Mouse (Mus musculus) telencephalon, adult 2 months (tissue): ENCODE results near the gene Traf7.
A peak's percentile ranks its signal among the peaks of the same experiment; 100 is the strongest.

ENCODE experiments used
- DNase-seq: peaks from one replicate; pipeline ENCODE4 v3.0.0-alpha.2; 2011; ENCODE audit warnings: low read depth, low spot score

The Traf7 gene

DNA sequence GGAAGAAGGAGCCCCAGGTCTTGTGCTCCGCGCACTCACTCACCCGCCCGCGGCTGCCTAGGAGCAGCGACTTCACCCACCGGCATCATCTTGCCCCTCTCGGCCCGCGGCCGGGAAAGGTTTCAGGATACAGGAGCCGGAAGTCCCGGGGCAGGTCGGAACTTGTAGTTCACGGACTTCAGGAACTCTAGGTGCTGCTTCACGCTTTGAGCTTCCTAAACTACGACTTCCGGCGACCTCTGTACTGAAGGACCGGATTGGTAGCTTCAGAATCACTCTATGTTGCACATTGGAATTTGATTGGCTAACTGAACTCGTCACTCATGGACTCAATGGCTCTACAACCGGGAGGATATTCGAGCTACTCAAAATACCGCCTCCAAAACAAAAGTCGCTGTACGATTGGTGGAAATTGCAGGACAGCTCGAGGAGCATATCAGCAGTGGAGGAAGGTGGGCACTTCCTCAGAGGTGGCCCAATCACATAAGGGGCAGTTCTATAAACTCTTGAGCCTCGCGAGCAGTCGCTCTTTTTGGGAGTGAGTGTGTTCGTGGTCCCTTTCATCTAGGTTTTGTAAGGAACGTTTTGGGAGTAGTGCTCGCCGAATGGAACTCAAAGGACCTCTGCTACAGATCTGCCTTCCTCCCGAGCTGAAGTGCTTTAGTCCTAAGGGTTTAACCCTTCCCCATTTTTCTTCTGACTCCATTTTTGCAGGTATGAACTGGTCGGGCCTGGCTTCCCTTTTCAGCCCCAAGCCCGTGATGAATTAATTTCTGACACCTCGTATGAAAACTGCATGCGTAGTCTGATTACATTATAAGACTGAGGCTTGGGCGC, at the start of gene Traf7:
Gene Traf7, minus strand, starts transcription at position 216 of the 837 bp plus-strand sequence.
- DNase-seq = peak; percentile 100

DNA sequence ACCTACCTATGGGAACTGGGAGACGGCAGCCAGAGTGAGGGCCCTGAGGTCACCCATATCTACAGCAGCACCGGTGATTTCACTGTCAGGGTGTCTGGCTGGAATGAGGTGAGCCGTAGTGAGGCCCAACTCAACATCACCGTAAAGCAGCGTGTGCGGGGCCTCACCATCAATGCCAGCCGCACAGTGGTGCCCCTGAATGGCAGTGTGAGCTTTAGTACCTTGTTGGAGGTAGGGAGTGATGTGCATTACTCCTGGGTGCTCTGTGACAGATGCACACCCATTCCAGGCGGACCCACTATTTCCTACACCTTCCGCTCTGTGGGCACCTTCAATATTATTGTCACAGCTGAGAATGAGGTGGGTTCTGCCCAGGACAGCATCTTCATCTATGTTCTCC, 46.1 kb upstream of the Traf7 start:
- no peak for DNase-seq

DNA sequence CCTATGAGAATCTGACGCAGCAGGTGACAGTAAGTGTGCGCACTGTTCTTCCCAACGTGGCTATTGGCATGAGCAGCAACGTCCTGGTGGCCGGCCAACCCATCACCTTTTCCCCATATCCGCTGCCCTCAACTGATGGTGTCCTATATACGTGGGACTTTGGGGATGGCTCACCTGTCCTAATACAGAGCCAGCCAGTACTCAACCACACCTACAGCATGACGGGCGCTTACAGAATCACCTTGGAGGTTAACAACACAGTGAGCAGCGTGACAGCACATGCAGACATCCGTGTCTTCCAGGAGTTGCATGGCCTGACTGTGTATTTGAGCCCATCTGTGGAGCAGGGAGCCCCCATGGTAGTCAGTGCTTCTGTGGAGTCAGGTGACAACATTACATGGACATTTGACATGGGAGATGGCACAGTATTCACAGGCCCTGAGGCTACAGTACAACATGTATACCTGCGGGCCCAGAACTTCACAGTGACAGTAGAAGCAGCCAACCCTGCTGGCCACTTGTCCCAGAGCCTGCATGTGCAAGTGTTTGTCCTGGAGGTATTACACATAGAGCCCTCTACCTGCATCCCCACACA, 45.0 kb upstream of the Traf7 start:
- DNase-seq = no peak

DNA sequence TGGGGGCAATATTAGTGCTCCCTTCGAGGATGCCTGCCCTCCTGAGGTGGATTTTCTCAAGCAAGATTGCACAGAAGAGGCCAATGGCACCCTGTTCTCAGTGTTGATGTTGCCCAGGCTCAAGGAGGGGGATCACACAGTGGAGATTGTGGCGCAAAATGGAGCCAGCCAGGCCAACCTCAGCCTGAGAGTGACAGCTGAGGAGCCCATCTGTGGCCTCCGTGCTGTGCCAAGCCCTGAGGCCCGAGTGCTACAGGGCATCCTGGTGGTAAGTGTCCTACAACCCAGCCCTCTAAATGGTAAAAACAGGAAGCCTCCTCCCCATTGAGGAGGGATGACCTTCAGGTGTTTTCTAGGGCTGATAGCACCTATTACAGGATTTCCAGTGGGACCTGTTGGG, 42.1 kb upstream of the Traf7 start:
- no peak for DNase-seq

DNA sequence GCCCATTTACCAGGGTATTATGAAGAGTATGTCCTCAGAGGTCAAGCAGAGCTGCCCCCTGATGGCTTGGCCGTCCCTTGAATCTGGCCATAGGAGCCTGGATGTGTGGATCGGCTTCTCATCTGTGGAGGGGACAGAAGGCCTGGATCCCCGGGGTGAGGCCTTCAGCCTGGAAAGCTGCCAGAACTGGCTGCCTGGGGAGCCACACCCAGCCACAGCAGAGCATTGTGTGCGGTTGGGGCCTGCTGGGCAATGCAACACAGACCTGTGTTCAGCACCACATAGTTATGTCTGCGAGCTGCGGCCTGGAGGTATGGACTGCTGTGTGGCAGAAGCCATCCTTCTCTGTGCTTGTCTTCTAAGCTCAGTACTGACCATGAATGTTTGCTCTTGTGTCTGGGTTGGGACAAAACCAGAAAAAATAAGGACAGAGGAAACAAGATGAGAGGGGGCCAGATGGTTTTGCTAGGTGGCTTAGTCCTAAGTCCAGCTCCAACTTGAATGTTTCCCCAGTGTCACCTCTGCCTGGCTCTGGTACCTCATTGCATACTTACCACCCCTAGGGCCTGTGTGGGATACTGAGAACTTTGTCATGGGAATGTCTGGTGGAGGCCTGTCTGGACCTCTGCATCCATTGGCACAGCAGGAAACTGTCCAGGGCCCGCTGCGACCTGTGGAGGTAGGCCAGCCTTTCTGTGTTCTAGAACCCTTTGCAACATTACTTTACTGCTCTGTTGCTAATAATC, 39.5 kb upstream of the Traf7 start:
- no peak for DNase-seq

DNA sequence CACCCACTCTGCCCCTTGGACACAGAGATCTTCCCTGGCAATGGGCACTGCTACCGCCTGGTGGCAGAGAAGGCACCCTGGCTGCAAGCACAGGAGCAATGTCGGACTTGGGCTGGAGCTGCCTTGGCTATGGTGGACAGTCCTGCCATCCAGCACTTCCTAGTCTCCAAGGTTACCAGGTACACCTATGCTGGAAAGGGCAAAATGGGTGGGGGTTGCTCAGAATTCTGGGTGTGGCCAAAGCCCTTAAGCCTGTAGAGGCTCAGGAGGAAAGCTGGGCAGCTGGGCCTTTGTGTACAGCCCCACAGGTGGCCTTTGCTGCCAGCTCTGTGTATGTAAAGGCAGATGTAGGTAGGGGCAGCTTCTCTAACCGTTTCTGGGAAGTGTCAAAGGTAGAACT, 38.1 kb upstream of the Traf7 start:
- DNase-seq = no peak

DNA sequence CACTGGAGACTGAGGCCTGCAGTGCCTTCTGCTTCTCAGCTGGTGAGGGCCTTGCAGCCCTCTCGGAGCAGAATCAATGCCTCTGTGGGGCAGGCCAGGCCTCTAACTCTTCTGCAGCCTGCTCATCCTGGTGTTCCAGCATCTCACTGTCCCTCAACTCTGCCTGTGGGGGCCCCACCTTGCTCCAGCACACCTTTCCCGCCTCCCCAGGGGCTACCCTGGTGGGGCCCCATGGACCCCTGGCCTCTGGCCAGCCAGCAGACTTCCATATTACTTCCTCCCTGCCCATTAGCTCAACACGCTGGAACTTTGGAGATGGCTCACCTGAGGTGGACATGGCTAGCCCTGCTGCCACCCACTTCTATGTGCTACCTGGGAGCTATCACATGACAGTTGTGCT, 37.4 kb upstream of the Traf7 start:
- no peak for DNase-seq

DNA sequence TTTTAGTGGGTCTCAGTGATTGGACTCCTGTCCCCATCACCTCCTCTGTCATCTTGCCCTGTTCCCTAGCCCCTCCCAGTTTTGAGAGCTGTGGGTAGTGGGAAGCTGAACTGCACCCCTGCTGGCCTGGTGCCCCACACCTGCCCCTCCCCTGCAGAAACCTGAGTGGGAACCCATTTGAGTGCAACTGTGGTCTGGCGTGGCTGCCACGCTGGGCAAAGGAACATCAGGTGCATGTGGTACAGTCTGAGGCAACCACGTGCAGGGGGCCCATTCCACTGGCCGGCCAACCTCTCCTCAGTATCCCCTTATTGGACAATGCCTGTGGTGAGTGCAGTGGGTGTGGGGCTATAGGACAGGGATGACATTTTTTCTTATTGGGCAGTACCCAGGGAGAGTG, 36.7 kb upstream of the Traf7 start:
- DNase-seq = no peak

DNA sequence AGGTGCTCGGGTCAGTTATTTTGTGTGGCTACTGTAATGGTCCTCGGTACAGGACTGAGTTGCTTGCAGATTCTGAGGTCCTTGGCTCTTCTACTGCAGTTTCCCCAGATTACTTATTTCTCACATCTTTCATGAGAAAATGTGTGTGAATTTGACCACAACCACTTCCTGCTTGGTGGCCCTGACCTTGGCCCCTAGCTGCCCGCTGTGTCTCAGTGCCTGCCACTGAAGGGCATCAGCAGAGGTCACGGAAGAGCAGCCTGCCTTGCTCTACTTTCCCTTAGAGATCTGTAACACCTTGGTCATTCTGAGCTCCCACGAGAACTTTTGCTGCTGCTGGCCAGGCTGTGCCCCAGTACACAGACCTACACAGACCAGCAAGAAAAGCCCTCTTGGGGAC, 35.9 kb upstream of the Traf7 start:
- DNase-seq = no peak

DNA sequence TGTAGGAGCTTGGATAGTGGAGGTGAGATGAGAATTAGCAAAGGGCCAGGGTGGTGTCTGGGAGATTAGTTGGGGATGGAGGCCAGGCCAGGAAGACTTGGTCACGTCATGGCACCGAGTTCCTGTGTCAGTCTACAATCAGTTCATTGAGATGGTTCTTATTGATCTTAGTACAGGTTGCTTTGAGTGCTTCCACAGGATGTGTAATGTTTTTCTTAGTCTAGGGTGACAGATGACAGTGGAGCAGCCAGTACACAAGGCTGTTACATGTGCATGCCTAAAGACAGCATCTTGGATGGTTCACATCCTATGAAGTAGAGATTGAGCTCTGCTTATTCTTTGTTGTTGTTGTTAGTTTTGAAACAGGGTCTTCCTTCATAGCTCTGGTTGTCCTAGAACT, 33.9 kb upstream of the Traf7 start:
- no peak for DNase-seq

DNA sequence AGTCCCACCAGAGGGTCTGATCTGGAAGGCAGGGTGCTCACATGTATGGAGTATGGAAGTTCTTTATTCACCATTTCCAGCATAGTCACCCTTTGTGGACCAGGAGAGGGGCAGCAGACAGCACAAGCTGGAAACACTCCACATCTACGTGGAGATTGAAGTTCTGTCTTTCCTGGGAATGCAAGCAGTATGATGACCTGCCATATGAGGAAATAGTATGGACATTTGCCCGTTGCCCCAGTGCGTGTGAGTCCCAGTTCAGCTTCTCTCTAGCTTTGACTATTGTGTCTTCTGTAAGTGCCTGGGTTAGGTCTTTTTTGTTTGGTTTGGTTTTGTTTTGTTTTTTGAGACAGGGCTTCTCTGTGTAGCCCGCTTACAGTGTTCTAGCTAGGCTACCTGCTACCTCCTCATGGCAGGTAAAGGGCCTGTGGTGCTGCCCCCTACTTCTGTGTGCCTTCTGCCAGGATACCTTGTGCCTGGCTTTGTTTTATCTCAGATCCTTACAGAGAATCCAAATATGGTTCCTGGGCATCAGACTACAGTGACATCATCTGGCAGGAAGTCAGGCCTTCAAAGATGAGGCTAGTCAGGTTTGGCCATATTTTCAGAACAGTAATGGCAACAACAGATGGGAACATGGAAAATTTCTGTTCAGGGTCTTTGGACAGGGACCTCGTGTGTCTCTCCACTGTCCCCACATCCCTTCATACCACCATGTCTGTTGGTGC, 32.7 kb upstream of the Traf7 start:
- no peak for DNase-seq

DNA sequence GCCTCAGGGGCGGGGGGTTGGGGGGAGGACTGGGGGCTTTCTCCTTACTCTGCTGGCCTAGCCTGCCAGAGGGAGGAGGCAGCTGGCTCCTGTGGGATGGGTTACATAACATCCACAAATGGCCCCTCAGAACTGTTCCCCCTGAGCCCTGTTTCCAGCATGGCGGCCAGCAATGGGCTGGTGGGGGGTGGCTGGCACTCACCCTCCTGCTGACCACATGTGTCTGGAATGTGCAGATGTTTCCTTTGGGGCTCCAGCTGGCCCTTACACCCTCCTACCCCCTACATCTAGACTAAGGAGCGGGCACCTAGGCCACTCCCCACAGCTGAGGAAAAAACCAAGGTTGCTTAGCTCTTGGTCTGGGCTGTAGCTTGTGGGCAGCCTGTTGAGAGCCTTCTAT, 31.4 kb upstream of the Traf7 start:
- DNase-seq = no peak

DNA sequence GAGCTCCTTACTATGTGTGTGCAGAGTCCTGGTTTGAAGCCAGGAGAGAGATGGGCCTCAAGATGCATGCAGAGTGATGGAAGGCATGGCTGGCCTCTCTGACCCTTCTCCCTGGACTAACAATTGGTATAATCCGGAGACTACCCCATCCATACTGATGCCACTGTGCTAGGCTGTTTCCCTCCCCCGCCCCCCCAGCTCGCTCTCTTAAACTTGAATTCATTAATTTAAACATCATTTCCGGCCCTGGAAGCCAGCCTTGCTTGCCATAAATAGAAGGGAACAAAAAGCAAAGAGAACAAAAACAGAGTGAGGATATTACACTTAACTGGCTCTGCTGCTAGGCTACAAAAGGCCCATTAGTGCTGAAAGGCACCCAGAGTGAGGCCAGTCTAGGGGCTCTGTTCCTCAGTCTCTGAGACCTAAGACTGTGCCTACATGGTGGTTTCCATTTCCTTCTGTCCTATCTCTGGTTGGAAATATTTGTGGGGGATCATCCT, 30.9 kb upstream of the Traf7 start:
- DNase-seq = no peak

DNA sequence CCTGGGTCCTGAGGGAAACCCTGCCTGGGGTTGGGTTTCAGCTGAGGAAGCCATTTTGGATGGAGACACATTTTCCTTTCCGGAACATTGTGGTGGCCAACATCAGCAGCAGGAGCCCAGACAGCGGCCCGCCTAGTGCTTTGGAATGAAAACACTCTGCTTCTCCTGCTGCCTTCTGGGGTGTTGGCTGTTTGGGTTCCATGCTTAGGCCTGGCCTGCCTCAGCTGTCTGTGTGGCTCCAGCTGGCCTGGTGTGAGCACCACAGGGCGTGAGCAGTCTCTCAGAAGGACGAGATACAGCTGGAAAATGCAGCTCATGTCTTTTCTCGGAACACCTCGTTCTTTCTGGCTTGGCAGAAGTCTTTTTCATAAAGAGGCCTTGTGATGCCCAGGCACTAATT, 29.4 kb upstream of the Traf7 start:
- no peak for DNase-seq

DNA sequence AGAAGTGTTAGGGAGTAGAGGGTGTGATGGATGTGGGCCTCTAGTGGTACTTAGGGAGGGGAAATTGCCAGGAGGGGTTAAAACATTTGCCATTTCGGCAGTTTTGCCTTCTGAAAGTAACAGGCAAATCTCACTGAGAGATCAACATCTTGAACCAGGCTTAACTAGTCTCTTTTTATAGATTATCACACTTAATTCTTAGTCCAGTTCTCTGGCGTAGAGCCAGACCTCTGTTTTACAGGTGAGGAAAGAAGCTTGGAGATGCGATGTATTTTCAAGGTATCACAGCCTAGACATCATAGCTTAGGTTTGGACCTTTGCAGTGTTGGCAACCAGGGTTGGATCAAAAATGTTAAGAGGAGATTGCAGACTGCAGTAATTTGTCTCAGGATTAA, 23.3 kb upstream of the Traf7 start:
- no peak for DNase-seq

DNA sequence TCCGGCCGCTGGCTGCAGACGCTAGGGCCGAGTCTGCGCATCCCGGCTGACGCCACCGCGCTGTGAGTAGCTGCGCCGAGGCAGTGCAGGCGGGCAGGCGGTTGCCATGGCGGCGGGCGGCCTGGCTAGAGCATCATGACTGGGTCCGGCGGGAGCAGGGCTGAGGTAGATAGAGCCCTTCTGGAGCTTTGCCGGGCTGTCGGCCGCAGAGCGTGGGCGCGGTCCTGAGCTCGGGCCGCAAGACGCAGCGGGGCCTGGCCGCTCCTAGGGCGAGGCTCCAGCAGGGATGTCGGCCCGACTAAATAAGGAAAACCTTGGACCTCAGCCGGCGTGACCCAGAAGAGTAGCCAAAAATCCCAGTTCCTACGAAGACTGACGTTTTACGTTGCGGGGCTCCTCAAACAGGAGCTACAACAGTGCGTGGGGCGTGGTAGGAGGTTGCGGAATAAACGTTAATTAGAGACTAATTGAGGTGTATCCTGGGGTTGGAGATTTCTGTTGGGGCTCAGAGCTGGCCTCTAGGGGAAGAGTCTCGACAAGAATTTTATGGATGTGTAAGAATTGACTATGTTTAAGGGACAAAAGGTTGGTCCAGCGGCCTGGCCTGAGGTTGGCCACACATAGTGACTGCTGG, 22.8 kb upstream of the Traf7 start:
- no peak for DNase-seq

DNA sequence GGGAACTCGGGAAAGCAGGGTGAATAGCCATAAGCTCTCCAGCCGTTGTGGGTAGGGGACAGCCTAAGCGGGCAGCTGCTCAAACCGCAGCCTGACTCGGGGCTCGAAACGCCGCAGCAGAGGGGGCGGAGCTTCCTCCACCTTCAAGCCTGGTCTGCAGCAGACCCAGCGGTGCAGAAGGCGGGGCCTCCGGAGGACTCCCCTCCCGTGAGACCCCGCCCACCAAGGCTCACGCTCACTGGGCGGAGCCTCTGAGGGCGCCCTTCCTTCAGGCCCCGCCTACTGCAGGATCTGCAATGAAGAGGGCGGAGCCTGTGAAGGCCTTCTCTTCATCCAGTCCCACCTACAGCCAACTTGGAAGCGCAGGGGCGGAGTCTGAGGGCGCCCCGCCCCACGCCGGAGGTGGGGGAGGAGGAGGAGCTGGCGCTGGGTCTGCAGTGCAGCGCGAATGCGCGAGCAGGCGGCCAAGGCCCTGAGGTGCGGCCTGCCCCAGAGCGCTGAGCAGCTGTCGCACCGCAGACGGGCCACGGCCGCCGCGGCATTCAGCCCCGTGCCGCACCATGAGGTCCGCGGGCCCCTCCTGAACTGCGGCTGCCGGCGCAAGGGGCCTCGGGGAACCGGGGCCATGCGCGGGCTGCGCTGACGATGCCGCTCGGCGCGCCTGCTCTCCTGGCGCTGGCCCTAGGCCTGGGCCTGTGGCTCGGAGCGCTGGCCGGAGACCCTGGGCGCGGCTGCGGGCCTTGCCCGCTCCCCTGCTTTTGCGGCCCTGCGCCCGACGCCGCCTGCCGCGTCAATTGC, 22.1 kb upstream of the Traf7 start, which contains the start of gene Pkd1:
Gene Pkd1, plus strand, starts transcription at position 217 of the 798 bp plus-strand sequence.
- peak; percentile 99 for DNase-seq

DNA sequence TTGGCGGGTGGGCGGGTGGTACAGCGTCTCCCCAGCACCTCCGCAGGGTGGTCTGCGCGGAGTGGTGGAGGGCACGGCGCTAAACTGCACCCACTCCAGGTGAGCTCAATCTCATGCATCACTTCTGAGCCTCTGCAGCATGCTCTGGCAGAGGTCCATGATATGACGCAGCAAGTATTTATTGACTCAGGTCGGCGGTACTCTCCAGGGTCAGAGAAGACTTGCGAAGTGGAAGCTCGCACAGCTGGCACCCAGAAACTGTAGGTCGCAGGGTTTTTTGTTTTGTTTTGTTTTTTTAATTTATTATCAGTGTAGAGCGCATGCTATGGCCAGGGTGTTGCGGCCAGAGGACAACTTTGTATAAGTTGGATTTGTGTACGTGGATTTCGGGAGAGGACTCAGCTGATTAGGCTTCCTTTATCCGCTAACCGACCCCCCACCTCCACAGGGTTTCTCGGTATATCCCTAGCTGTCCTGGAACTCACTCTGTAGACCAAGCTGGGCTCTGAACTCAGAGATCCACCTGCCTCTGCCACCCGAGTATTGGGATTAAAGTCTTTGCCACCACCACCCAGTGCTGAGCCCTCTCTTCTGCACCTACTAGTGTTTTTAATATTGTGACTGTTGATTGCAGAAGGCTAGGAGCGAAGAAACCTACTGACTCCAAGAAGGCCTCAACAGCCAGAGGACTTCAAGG, 21.3 kb upstream of the Traf7 start:
- no peak for DNase-seq

DNA sequence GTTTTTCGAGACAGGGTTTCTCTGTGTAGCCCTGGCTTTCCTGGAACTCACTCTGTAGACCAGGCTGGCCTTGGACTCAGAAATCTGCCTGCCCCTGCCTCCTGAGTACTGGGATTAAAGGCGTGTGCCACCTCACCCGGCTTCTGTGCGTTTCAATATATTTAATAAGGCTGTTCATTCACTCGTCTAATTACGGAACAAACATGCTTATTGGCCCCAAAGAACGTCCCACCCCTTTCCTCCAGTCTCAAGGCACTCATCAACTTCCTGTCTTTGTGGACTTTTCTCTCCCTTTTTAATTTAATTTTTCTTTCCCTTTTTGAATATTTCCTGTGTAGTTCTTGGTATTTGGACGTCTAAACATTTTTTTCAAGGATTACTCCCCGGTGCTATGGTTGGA, 20.7 kb upstream of the Traf7 start:
- DNase-seq = no peak

DNA sequence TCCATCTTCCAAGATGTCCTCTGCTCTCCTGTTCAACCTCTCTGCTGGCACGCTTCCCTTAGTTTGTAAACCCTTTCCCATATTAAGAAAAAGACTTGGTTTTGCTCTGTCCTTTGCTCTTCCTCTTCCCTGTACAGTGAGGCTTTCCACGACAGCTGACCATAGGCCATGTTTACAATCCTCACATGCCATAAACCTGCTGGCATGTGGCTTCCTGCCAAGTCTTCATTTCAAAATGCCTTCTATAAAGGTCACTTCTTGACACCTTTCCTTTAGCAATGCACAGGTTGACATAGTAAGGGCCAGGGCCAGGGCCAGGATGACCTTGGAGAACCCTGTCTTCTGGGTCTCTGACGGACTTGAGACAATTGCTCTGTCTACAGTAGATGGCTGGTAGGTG, 18.5 kb upstream of the Traf7 start:
- DNase-seq = no peak
